Mouse (Mus musculus) heart, postnatal 0 days (tissue): ENCODE measurements around the gene Olfr933. TPM values are rescaled to one million over a fixed set of nuclear protein-coding genes. Genes with fewer than 3 reads are reported as not detected.
A peak's percentile ranks its signal among the peaks of the same experiment; 100 is the strongest.

Experiments
- ATAC-seq: fragments of 200-750 bp; cut with Nextera tagmentation; 2 replicates; pipeline ENCODE4 v1.8.0; 2017; ENCODE audit warnings: low read depth, moderate number of reproducible peaks, moderate library complexity; ENCODE audit not compliant: insufficient read depth
- DNase-seq: peaks from one replicate; pipeline ENCODE4 v3.0.0-alpha.2; 2016; ENCODE audit warnings: low spot score
- H3K27ac ChIP-seq: fragments of 300-500 bp; sonication (generic); 2 replicates; pipeline ENCODE4 v1.5.1; 2014; ENCODE audit warnings: low read depth, mild to moderate bottlenecking
- H3K27me3 ChIP-seq: fragments of 300-500 bp; sonication (generic); 2 replicates; pipeline ENCODE4 v1.6.1; 2014; ENCODE audit warnings: low read length, mixed read lengths; ENCODE audit not compliant: control insufficient read depth, insufficient read depth
- H3K36me3 ChIP-seq: fragments of 300-500 bp; sonication (generic); replicated peaks from 2 replicates; pipeline ENCODE4 v1.6.1; 2014; ENCODE audit warnings: low read length, mixed read lengths; ENCODE audit not compliant: control insufficient read depth, insufficient read depth
- H3K4me1 ChIP-seq: fragments of 300-500 bp; sonication (generic); 2 replicates; pipeline ENCODE4 v1.6.1; 2014; ENCODE audit warnings: antibody characterized with exemption; ENCODE audit not compliant: control insufficient read depth, insufficient read depth
- H3K4me2 ChIP-seq: fragments of 300-500 bp; sonication (generic); 2 replicates; pipeline ENCODE4 v1.6.1; 2014; ENCODE audit warnings: low read depth, mild to moderate bottlenecking, low read length, moderate library complexity
- H3K4me3 ChIP-seq: fragments of 300-500 bp; sonication (generic); 2 replicates; pipeline ENCODE4 v1.5.1; 2014; ENCODE audit warnings: low read depth, low read length
- H3K9ac ChIP-seq: fragments of 300-500 bp; sonication (generic); replicated peaks from 2 replicates; pipeline ENCODE4 v1.6.1; 2014; ENCODE audit warnings: low read depth, low read length, mixed read lengths
- H3K9me3 ChIP-seq: fragments of 300-500 bp; sonication (generic); replicated peaks from 2 replicates; pipeline ENCODE4 v1.6.1; 2016; ENCODE audit warnings: low read length; ENCODE audit not compliant: control insufficient read depth
- CTCF ChIP-seq: IDR thresholded peaks from 2 replicates; pipeline ENCODE4 v1.5.1; 2016; ENCODE audit warnings: antibody characterized with exemption, control low read depth, low read depth
- EP300 ChIP-seq: IDR thresholded peaks from 2 replicates; pipeline ENCODE4 v1.6.1; 2016; ENCODE audit warnings: antibody characterized with exemption, low read depth
- WGBS: fragments of 180-500 bp; shearing (Covaris S2); extraction: QIAGEN DNeasy Blood & Tissue Kit; methylation state at CpG from one replicate; pipeline ENCODE4 v1.1.7; 2014; 5-methylcytosine and 5-hydroxymethylcytosine counted together
- polyA plus RNA-seq: library from polyadenylated mRNA; unstranded; fragments of >200 nt; fragmentation: Nextera tagmentation; extraction: Ambion mirVana; gene quantifications from 2 replicates; pipeline ENCODE4 v1.2.1, GENCODE M21; 2015
- total RNA-seq: library from RNA; depleted of rRNA; stranded (reverse); fragments of >200 nt; gene quantifications from 2 replicates; pipeline ENCODE4 v1.2.3, GENCODE M21; 2014; ENCODE audit warnings: low replicate concordance; rRNA removed

Olfr933 gene
- total RNA-seq (not detected in 2 replicates), polyA plus RNA-seq (not detected in 2 replicates)

DNA sequence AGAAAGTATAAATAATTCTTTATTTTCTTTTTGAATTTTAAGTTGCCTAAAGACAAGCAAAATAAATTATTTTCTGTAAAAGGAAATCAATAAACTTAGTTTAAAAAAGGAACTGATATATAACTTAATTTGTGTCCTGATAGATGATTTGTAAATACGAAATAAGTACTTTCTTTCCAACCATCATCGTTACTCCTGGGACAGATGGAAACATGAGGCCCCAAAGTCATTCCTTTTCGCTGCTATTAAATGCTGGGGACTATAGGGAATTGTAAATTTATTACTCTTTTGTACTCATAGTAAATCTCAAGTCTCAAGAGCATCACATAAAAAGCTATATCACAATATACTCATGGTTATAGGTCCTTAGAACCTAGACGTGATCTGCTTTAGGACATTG is at the start of gene Olfr933:
Gene Olfr933, plus strand, starts transcription at position 301 of the 400 bp plus-strand sequence.
- H3K4me3 ChIP-seq, result no peak within 1 kb of the TSS
- no peak within 1 kb of the TSS for H3K27ac ChIP-seq
- no peak within 1 kb of the TSS for H3K4me2 ChIP-seq
- WGBS, result 66% methylated on average over 4 of the region's 4 CpGs
- H3K9ac ChIP-seq, result no peak within 1 kb of the TSS
- no peaks in the 10 kb centered on the region for H3K4me1 ChIP-seq
- no peaks in the 10 kb centered on the region for H3K9me3 ChIP-seq
- DNase-seq, result no peak
- no peaks in the 10 kb centered on the region for H3K27me3 ChIP-seq
- ATAC-seq, result no peak
- TF ChIP-seq CTCF, result no peak
- no peak for TF ChIP-seq EP300
- H3K36me3 ChIP-seq, result no peaks in the 10 kb centered on the region

DNA sequence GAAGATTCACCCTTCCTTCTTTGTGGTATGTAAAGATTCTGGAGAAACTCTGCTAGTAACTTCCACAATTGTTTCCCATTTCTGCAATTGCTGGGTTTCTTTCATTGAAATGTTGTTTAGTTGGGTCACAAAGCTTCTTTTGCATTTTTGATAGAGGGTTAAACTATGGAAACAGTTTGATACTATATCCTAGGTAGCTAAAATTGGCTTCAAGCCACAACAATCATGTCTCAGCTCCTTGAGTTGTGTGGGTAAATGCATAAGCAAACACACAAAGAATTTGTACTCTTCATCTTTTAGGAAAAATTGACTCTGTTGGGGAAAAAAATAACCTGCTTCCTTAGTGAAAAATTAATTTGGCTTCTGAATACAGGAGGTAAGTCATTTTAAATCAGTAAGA is 42.6 kb upstream of the Olfr933 start, which contains the start of gene Olfr930:
Gene Olfr930, plus strand, starts transcription at position 301 of the 400 bp plus-strand sequence.
- no peak for TF ChIP-seq EP300
- no peak for TF ChIP-seq CTCF
- no peak within 1 kb of the TSS for H3K27ac ChIP-seq
- no peak within 1 kb of the TSS for H3K9ac ChIP-seq
- no peak within 1 kb of the TSS for H3K4me3 ChIP-seq
- no peak for ATAC-seq
- DNase-seq, result no peak
- no peaks in the 10 kb centered on the region for H3K36me3 ChIP-seq
- H3K4me1 ChIP-seq, result no peaks in the 10 kb centered on the region
- H3K9me3 ChIP-seq, result no peaks in the 10 kb centered on the region
- no peaks in the 10 kb centered on the region for H3K27me3 ChIP-seq
- H3K4me2 ChIP-seq, result no peak within 1 kb of the TSS

DNA sequence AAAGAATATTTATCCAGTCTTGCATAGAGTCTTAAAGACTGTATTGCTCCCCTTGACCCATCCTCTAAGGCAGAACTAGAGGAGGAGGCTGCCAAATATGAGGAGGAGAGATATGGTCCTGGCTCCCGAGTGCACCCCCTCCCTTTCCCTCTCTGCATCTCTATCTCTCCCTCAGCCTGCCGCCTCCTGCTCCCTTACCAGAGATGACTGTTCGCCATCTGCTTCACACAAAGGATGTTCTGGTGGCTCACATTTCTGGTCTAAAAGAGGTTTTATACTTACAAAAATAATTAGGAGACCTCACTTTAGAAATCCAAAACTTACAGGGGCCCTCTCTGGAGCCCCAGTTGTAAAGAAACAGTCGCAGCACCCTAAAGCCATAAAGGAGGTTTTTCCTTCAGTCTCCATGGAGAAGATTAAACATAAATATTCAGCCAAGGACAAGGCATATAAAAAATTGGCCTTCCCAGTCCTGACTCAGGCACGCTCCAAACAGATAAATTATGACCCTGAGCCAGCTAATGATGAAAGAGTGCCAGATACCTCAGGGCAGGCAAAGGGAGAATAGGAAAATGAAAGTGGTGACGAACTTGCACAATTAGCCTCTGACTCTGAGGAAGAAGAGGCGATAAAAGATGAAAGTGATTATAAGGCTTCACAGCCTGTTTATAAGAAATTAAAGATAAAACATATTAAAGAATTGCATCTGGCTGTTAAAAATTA is 18.6 kb upstream of the Olfr933 start:
- DNase-seq (no peak), ATAC-seq (no peak)
- Histone ChIP-seq H3K27me3 (no peaks in the 10 kb centered on the region), H3K9me3 (no peaks in the 10 kb centered on the region), H3K4me3 (no peak overlapping the region), H3K9ac (no peak overlapping the region), H3K4me1 (no peaks in the 10 kb centered on the region), H3K4me2 (no peak overlapping the region), H3K27ac (no peak overlapping the region), H3K36me3 (no peaks in the 10 kb centered on the region)
- TF ChIP-seq CTCF, result no peak
- no peak for TF ChIP-seq EP300
- WGBS, result 57% methylated on average over 7 of the region's 7 CpGs

DNA sequence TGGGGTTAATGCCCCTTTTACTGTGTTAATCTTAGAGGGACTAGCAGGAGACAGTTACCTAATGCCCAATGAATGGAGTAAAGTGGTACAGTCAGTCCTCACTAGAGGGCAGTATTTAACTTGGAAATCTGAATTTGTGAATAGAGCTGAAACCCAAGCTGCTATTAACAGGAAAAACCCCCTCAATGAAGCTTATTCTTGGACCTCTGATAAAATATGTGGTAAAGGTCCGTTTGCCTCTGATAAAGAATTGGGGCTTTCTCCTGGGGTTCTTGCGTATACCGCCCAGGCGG is 18.0 kb upstream of the Olfr933 start:
- TF ChIP-seq CTCF (peak; percentile 17; the same call in 1 of the 2 replicates), EP300 (no peak)
- Histone ChIP-seq H3K4me2 (no peak overlapping the region), H3K9me3 (no peaks in the 10 kb centered on the region), H3K36me3 (no peaks in the 10 kb centered on the region), H3K27me3 (no peaks in the 10 kb centered on the region), H3K4me3 (no peak overlapping the region), H3K4me1 (no peaks in the 10 kb centered on the region), H3K9ac (no peak overlapping the region), H3K27ac (no peak overlapping the region)
- no peak for DNase-seq
- 60% methylated on average over 4 of the region's 4 CpGs for WGBS
- no peak for ATAC-seq

DNA sequence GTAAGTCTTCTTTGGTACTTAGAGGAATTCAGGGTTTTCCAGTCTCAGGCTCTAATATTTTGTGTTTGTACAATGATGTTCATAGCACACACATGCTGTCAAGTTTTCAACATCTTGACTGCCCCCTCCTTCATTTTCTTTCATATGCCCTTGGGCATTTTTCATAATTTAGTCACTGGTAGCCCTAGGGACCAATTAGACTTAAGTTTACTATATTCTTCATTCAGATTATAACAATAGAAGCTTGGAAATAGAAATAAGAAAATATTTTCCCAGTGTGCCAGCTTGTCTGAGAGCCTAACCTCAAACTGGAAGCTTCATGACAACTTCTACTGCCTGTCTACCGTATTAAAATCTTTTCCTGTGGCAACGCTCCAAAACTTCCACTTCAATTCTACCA is 16.1 kb downstream of the Olfr933 start, which contains the start of gene Olfr934:
Gene Olfr934, minus strand, starts transcription at position 101 of the 400 bp plus-strand sequence.
- Histone ChIP-seq H3K4me1 (no peaks in the 10 kb centered on the region), H3K36me3 (no peaks in the 10 kb centered on the region), H3K4me3 (no peak within 1 kb of the TSS), H3K9ac (no peak within 1 kb of the TSS), H3K27ac (no peak within 1 kb of the TSS), H3K4me2 (no peak within 1 kb of the TSS), H3K27me3 (no peaks in the 10 kb centered on the region), H3K9me3 (no peaks in the 10 kb centered on the region)
- no peak for DNase-seq
- ATAC-seq, result no peak
- no peak for TF ChIP-seq EP300
- no peak for TF ChIP-seq CTCF
- WGBS, result 73% methylated on average over 2 of the region's 2 CpGs

DNA sequence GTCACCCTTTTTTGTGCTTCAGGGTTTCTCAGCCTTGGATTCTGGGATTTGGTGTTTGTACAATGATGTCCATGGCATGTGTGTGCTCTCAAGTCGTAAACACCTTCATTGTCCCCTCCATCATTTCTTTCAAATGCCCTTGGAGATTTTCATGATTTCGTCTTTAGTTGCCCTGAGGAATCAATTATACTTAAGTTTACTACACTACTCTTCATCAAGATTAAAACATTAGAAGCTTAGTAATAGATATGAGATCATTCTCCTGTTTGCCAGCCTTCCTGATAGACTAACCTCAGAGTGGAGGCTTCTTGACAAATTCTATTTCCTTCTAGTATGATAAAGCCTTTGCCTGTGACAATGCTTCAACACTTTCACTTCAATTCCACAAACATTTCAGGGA is 27.5 kb downstream of the Olfr933 start, which contains the start of gene Olfr935:
Gene Olfr935, minus strand, starts transcription at position 101 of the 400 bp plus-strand sequence.
- ATAC-seq (no peak), DNase-seq (no peak)
- H3K27me3 ChIP-seq, result no peaks in the 10 kb centered on the region
- H3K4me2 ChIP-seq, result no peak within 1 kb of the TSS
- 63% methylated on average over 2 of the region's 2 CpGs for WGBS
- no peak within 1 kb of the TSS for H3K9ac ChIP-seq
- H3K27ac ChIP-seq, result no peak within 1 kb of the TSS
- no peaks in the 10 kb centered on the region for H3K36me3 ChIP-seq
- TF ChIP-seq EP300, result no peak
- no peak for TF ChIP-seq CTCF
- no peaks in the 10 kb centered on the region for H3K4me1 ChIP-seq
- no peaks in the 10 kb centered on the region for H3K9me3 ChIP-seq
- no peak within 1 kb of the TSS for H3K4me3 ChIP-seq
